ENCODE assay signal across 8 mouse cellular contexts in the genomic region with DNA sequence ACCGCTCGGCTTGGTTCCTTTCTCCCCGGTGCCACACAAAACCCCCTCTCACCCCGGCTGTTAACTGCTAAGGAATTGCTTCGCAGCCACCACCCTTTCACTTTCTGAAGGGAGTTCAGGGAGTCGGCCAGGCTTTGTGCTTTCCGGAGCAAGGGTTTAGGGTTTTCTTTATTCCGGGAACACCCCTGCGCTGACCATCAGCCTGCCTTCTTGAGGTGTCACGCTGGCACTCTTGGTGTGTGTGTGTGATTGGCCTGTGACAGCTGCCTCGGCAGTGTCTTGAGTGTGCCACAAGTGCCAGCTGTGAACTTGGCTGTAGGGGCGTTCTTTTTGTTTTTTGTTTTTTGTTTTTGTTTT. TPM values are rescaled to one million over a fixed set of nuclear protein-coding genes. Genes with fewer than 3 reads are reported as not detected.
DNase-seq lines count a peak whose midpoint lies in the region; ATAC-seq lines count a peak whose summit lies in the region.

No protein-coding gene starts in this region.

- H3K9me3 ChIP-seq in embryonic facial prominence, embryonic 13.5 days, result no peaks in the 10 kb centered on the region
- no peaks in the 10 kb centered on the region for H3K9me3 ChIP-seq in heart, embryonic 15.5 days (replicated peaks)

- peak; percentile 49 for ATAC-seq in embryonic facial prominence, embryonic 13.5 days (ENCODE audit: insufficient number of reproducible peaks, insufficient read depth, low FRiP score, low TSS enrichment, low read depth)
- ATAC-seq in heart, embryonic 15.5 days (replicated peaks; ENCODE audit: insufficient number of reproducible peaks, insufficient read depth, low FRiP score, low read depth), result peak; percentile 44
- peak; percentile 61 for ATAC-seq in megakaryocyte, adult 5-6 weeks (ENCODE audit: poor library complexity, severe bottlenecking)

- H3K4me1 ChIP-seq in embryonic facial prominence, embryonic 13.5 days, result peaks cover 15% of the 10 kb centered on the region
- H3K4me1 ChIP-seq in heart, embryonic 15.5 days (replicated peaks), result peaks cover 19% of the 10 kb centered on the region

- 0% methylated on average over 12 of the region's 12 CpGs for WGBS in embryonic facial prominence, embryonic 13.5 days
- WGBS in heart, embryonic 15.5 days, result 0% methylated on average over 12 of the region's 12 CpGs

- DNase-seq in gastrocnemius, adult 18-20 months (ENCODE audit: low spot score), result peak; percentile 44
- DNase-seq in gastrocnemius, postnatal 4 days (ENCODE audit: low spot score in 2 of 2), result no peak
- DNase-seq in adrenal gland, postnatal 36 days, result peak; percentile 30 to 47
- peak; percentile 39 for DNase-seq in kidney, postnatal 10 days
- peak; percentile 22 for DNase-seq in spleen, adult 12 weeks (ENCODE audit: low spot score)

- peak overlapping the region; percentile 92 for H3K27ac ChIP-seq in embryonic facial prominence, embryonic 13.5 days
- H3K27ac ChIP-seq in heart, embryonic 15.5 days, result peak overlapping the region; percentile 89

- peak overlapping the region; percentile 97 for H3K9ac ChIP-seq in embryonic facial prominence, embryonic 13.5 days
- H3K9ac ChIP-seq in heart, embryonic 15.5 days, result peak overlapping the region; percentile 92

- peak overlapping the region; percentile 83 for H3K4me3 ChIP-seq in embryonic facial prominence, embryonic 13.5 days
- H3K4me3 ChIP-seq in heart, embryonic 15.5 days, result peak overlapping the region; percentile 96

- H3K4me2 ChIP-seq in embryonic facial prominence, embryonic 13.5 days, result peak overlapping the region; percentile 69
- H3K4me2 ChIP-seq in heart, embryonic 15.5 days, result peak overlapping the region; percentile 67

- H3K36me3 ChIP-seq in embryonic facial prominence, embryonic 13.5 days, result 0 out of 2 replicates have a peak, but pooled peaks cover 3% of the 10 kb centered on the region
- H3K36me3 ChIP-seq in heart, embryonic 15.5 days, result no peaks in the 10 kb centered on the region

- no peaks in the 10 kb centered on the region for H3K27me3 ChIP-seq in embryonic facial prominence, embryonic 13.5 days
- H3K27me3 ChIP-seq in heart, embryonic 15.5 days, result no peaks in the 10 kb centered on the region

RNA-seq across cellular contexts. Expression of a gene that starts 0.8 kb away (rescaled TPM):
- total RNA-seq in gastrocnemius, adult 18-20 months (2021), result 10 to 100 TPM; 39.9 to 50.6 TPM
- 10 to 100 TPM; 64.1 to 78.4 TPM for total RNA-seq in gastrocnemius, postnatal 4 days (2021)
- total RNA-seq in adrenal gland, postnatal 36 days (2021), result 10 to 100 TPM; 73.6 to 91.7 TPM
- 167 and 170 TPM in 2 replicates for polyA plus RNA-seq in embryonic facial prominence, embryonic 13.5 days (2015; fragmentation: Nextera tagmentation; extraction: Ambion mirVana)
- polyA plus RNA-seq in heart, embryonic 15.5 days (2015; fragmentation: Nextera tagmentation; extraction: Ambion mirVana), result 82.3 and 102 TPM in 2 replicates
- total RNA-seq in megakaryocyte, adult 5-6 weeks (2015), result 29.8 and 33.7 TPM in 2 replicates
- total RNA-seq in megakaryocyte, adult 5-6 weeks (2017), result 36.0 and 39.3 TPM in 2 replicates

RNA-seq across cellular contexts. Expression of a gene that starts 34.9 kb away (rescaled TPM):
- total RNA-seq in gastrocnemius, adult 18-20 months (2021), result 1 to 10 TPM; 1.0 to 1.9 TPM
- total RNA-seq in gastrocnemius, postnatal 4 days (2021), result 1 to 10 TPM; 3.6 to 4.7 TPM
- 1 to 10 TPM; 6.1 to 8.0 TPM for total RNA-seq in adrenal gland, postnatal 36 days (2021)
- 10.1 and 10.5 TPM in 2 replicates for polyA plus RNA-seq in embryonic facial prominence, embryonic 13.5 days (2015; fragmentation: Nextera tagmentation; extraction: Ambion mirVana)
- polyA plus RNA-seq in heart, embryonic 15.5 days (2015; fragmentation: Nextera tagmentation; extraction: Ambion mirVana), result 4.6 and 4.8 TPM in 2 replicates
- 7.9 and 9.2 TPM in 2 replicates for total RNA-seq in megakaryocyte, adult 5-6 weeks (2015)
- total RNA-seq in megakaryocyte, adult 5-6 weeks (2017), result 11.0 and 12.7 TPM in 2 replicates

Comparison
In these comparisons a context has a peak if more than half of its experiments do, and no peak if none do; other contexts are left out.
1. DNase-seq: peak in gastrocnemius, adult 18-20 months (single experiment), adrenal gland, postnatal 36 days (2 of 2), kidney, postnatal 10 days (single experiment) and spleen, adult 12 weeks (single experiment); none in gastrocnemius, postnatal 4 days (0 of 2).
2. Peak in every context shown above with its lines, with median percentiles within 50 percentile points of each other: ATAC-seq.